Mouse (Mus musculus): ENCODE data around the gene Olfr749.
"Not testable (repeated sequence)": the region's sequence is repeated elsewhere in the genome, so short reads cannot be mapped to it uniquely, and the experiment has no call there.

The Olfr749 gene

DNA sequence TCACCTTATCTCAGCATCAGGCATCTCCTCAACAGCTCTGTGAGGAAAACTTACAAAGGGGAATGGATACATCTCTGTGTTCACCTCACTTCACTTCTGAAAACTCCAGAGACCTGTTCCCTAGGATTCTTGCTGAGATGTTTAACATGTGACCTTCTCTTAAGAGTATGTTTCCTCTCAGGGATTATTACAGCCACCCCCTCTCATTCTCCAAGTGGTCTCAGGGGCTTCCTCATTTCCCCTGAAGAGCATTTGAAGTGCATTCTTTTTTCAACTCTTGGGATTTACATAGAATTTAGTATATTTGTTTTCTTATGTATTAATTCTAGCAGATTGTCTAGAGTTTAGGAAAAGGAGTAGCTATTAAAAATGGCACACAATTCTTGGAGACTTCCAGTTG, at the start of gene Olfr749:
Gene Olfr749 (minus strand): TSS at position 101 of the 400 bp plus-strand sequence.
- no peak for DNase-seq (ENCODE audit: low spot score)

DNA sequence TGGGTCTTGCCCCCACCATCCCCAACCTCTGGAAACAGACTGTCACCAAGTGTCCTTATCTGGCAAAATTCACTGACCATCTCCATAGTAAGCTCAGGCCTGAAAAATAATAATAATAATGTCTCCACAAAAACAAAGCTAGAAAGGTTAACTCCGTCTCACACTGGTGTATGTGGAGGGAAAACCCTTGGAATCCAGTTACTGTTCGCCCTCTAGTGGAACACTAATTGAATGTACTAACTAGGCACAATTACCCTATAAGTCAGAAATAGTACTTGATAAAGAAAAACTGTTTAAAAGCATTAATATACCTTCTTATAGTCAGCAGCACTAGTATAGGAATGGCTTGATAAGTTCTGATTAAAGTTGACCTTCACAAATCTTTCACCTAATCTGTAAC, 43.3 kb upstream of the Olfr749 start:
- DNase-seq (ENCODE audit: low spot score): no peak

DNA sequence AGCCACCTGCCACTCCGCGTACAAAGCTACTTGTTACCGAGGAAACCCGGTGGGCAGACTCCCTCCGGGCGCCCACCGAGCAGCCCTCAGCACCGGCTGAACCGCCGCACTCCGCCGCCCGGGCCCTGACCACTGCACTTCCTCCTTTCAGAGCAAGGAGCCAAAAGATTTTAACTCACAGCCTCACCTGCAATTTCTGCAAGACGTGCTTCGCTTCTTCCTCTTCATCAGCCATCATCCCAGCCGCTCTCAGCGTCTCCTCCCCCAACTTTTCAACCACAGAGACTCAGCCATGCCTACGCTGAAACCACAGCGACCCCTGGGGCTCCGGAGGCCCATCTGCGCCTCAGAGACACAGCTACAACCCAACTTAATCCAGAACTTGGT, 40.4 kb upstream of the Olfr749 start, which contains the start of gene Ttc5:
Gene Ttc5 (minus strand): TSS at position 269 of the 387 bp plus-strand sequence.
- peak; percentile 94 for DNase-seq (ENCODE audit: low spot score)

DNA sequence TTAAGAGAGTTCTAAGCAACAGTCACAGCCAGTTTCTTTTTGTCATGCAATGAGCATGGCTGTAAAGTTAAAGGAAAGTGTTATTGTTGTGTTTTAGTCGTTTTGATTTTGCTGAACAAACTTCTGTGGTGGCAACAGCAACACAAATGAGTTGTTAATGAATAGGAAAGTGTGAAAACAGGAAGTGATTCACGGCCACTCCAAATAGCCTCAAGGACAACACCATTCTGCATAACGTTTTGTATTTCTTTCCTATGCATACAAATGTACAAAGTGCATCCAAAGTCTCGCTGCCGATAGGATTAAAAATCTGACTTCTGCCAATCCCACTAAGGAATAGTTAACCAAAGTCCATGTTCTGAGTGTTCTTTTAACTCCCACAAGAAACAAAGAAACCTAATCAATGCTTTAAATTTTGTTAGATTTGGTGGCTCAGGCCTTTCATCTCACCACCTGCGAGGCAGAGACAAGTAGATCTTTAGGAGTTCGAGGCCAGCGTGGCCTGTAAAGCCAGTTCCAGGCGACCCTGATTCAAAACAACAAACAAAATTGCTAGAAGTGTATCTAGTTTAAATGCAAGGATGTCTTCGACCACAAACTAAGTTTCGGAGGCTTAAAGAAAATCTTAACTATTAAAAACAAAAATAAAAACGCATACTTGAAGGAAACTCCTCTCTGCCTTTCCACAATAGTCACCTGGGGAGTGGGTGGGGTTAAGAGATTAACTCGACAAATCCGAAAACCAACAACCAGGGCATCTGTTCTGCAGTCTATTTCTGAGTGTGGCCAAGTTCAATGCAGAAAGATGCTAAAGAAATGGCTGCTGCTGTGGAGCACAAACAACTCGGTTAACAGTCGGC, 39.7 kb upstream of the Olfr749 start:
- DNase-seq (ENCODE audit: low spot score): peak; percentile 19

DNA sequence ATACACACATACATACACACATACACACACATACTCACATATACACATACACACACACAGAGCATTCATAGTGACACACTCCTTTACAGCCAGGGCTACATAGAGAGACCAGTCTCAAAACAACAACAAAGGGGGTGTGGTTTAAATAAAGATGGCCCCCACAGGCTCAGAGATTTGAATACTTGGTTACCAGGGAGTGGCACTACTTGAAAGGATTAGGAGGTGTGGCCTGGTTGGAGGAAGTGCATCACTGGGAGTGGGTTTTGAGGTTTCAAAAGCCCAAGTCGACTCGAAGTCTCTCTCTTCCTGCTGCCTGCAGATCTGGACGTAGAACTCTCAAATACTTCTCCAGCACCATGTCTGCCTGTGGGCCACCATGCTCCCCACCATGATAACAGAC, 37.3 kb upstream of the Olfr749 start:
- DNase-seq (ENCODE audit: low spot score): peak; percentile 11

DNA sequence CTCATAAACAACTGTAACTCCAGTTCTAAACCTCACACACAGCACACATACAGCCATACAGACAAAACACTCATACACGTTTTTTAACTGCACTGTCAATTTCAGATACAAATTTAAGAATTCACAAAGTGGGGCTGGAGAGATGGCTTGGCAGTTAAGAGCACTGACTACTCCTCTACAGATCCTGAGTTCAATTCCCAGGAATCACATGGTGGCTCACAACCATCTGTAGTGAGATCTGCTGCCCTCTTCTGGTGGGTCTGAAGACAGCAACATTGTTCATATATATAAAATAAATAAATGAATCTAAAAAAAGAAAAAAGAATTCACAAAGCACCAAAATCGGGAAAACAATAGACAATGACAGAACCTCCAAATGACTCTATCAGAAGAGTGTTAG, 26.4 kb upstream of the Olfr749 start:
- DNase-seq (ENCODE audit: low spot score): no peak

DNA sequence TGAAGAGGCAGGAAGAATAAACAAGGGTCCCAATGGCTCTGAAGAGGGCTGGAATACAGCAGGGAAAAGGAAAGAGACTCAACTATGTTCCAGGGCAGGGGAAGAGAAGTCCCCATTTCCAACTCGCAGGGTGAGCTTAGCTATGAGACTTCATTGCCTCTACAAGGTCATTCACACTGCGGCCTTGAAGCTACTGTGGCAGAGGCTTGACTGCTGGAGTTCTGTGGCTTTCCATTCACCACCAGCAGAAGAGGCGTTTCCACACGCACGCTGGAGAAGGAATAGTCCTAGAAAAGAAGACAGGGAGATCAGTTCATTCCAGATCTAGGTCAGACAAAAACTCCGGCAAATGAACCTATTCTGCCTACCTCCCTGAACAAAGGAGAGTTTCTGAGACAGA, 20.8 kb upstream of the Olfr749 start:
- no peak for DNase-seq (ENCODE audit: low spot score)

DNA sequence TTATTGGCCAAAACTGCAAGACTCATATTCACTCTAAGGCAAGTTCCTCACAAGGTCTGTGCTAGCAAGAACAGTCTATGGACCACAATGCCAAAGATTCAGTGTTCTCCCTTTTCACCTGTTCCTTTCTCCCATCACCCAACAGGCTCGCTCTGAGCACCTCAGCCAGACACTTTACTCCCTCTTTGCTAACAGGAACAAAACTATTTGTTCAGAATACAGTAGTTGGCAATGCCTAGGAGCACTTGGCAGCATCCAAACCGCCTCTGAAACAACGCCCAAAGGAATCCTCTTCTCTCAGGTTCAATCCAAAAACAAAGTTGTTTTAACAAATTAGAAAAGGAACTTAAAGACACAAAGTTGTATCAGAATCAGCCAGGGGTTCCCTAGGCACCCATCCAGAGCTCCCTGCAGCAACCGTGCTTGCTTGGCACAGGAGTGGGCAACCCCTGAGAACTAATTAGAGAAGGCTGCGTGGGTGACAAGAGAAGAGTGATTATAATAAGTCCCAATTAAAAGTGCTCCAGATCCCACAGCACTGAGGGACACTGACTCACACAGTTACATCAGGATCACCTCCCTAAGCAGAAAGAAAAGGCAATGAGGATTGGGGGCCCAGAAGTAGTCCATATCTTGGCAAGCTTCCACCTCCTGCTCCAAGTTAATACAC, 13.7 kb upstream of the Olfr749 start:
- DNase-seq (ENCODE audit: low spot score): no peak

DNA sequence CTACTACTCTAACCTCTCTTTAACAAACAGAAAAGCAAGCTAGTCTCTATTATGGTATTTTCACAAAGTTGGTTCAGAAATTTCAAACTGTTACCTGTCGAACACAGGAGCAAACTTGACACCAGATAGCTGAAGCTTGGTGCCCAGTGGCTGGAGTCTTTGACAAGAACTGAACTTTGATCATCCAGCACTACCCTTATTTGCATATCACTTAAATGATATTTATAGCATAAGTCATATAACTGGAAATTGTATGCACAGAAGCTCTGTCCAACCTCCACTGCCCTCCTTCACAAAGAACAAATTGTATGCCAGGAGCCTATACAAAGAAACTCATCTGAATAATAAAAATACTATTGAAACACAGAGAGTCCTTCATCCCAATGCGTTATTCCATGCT, 3.3 kb downstream of the Olfr749 start:
- no peak for DNase-seq (ENCODE audit: low spot score)

DNA sequence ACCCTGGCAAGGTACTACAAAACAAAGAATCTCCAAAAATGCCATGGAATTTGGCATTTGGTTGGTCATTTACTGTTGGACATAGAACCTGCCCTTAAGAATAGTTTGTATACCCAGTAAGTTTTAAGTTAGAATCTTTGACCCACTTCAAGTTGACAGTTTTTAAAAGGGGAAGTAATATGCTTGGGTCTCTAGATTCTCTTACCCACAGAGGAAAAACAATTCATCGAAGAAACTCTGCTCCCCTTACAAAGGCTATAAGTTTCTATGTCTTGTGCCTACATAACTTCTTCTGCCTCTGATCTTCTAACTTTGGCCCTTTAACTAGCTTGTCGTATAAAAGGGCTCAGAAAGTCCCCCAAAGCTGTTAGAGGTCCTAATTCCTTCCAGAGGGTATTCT, 4.6 kb downstream of the Olfr749 start:
- DNase-seq (ENCODE audit: low spot score): no peak

DNA sequence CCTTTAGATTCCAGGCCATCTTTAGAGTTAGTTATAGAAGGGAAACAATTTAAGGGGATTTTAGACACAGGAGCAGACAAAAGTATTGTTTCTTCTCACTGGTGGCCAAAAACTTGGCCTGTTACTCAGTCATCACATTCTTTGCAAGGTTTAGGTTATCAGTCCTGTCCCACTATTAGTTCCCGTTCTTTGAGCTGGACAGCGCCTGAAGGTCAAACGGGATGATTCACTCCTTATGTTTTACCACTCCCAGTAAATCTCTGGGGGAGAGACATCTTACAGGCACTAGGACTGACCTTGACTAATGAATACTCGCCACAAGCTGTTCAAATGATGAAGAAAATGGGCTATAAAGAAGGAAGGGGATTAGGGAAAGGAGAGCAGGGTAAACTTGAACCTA, 22.5 kb downstream of the Olfr749 start:
- DNase-seq (ENCODE audit: low spot score): not testable (repeated sequence)

DNA sequence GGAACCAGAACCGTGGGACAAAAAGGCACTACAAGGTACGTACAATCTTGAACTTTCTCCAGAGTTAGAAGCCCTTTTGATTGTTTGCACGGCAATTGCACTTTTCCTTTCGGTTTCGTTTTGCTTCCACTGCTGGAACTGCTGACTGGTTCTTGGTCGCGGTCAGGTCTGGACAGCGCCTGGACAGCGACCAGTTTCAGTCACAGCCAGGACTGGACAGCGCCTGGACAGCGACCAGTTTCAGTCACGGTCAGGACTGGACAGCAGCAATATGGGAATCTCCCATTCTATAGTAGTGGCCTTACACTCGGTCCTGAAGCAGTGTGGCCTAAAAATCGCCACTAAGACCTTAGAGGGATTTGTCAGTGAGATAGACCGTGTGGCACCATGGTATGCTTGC, 25.0 kb downstream of the Olfr749 start:
- DNase-seq (ENCODE audit: low spot score): not testable (repeated sequence)

DNA sequence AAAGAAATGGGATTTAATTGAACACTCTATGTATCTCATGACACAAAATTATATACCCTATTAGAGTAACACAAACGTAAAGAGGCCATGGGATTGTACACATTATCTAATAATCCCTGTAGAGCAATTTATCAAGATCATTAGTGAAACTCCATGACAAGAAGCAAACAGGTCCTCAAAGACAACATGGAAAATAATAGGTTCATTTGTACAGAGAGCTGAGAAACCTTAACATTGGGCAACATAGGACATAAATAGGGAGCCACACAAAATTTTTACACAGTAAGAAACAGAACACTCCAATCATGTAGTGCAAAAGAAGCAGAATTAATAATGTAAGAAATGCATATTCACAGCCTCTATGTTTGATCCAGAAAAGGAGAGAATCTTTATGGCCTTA, 37.8 kb downstream of the Olfr749 start, which contains the start of gene Olfr748:
Gene Olfr748 (plus strand): TSS at position 301 of the 400 bp plus-strand sequence.
- DNase-seq (ENCODE audit: low spot score): no peak

DNA sequence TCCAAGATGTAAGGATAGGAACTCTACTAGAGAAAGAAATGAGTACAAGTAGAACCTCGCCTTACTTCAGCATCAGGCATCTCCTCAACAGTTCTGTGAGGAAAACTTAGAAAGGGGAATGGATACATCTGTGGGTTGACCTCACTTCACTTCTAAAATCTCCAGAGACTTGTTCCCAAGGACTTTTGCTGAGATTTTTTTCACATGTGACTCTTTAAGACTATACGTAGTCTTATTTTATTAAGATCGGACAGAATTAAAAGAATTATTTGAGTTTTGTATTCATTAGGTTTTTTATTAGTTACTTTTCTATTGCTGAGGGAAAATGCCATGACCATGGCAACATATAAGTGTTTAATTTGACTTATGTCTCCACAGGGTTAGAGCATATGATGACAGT, 51.8 kb downstream of the Olfr749 start, which contains the start of gene Olfr747:
Gene Olfr747 (minus strand): TSS at position 101 of the 400 bp plus-strand sequence.
- DNase-seq (ENCODE audit: low spot score): no peak

All from T-cell, adult 2 months (primary cell).